Mouse (Mus musculus): ENCODE measurements at regions not wholly inside any gene's neighbourhood (a gene's known extent, or its start where the extent isn't known, plus 50 kb on each side); places are given as distances from the start of the nearest gene placed in this dataset.
A peak's percentile ranks its signal among the peaks of the same experiment; 100 is the strongest.

GRCm38 (mm10) chr17:22795213-22795612, 71.7 kb downstream of the Zfp945 start:
- DNase-seq, result no peak
- intact Hi-C loops (cut with DNase I), result no loop called here

DNA sequence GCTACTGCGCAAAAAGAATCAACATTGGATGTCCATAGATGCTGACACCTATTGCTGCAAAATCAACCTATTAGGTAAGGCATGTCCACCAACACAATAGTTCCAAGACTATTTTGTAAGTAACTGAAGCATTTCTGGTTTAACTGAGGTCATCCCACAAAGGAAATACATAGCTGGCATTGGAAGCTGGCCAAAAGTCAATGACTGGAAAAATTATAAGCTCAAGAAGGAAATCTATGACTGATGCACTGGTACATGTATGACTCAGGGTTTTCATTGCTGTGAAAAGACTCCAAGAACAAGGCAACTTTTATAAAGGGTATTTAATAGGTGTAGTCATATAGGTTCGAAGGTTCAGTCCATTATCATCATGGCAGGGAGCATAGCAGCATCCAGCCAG, 82.5 kb downstream of the Zfp945 start:
- no peak for DNase-seq
- intact Hi-C loops (cut with DNase I), result no loop called here

GRCm38 (mm10) chr17:22745736-22746135, 121.2 kb downstream of the Zfp945 start:
- no peak for DNase-seq
- intact Hi-C loops (cut with DNase I), result no loop called here

DNA sequence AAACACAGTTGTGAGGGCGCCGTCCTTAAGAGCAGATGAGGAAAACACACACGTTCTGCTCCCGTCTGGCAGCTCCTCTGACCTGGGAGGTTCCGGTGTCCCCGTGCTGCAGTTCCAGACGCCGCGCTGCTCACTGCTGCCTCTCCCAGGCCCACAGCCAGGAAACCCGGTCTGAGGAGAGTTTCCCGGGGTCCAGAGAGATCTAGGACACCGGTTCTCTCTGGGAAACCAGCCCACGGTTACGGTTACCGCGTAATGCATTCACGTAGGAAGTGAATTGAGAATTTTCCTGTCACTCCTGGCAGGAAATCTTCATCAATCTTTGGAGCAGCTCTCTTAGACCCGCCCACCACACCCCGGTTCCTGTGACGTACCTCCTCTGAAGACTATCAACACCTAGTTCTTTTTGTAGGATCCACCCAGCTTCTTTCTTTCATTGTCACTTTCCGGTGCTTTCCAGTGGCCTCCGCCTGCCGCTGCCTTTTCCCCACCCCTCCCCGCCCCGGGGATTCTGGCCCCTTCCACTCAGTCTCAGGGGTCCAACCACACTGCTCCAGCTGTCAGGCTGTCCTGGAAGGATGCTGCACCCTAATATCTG, 127.3 kb downstream of the Zfp945 start:
- DNase-seq, result peak; percentile 34 to 40
- intact Hi-C loops (cut with DNase I), result no loop called here

- DNase-seq, result no peak
- intact Hi-C loops (cut with DNase I), result no loop called here
Observed at GRCm38 (mm10) chr17:22739173-22739572, 127.8 kb downstream of the Zfp945 start.

DNA sequence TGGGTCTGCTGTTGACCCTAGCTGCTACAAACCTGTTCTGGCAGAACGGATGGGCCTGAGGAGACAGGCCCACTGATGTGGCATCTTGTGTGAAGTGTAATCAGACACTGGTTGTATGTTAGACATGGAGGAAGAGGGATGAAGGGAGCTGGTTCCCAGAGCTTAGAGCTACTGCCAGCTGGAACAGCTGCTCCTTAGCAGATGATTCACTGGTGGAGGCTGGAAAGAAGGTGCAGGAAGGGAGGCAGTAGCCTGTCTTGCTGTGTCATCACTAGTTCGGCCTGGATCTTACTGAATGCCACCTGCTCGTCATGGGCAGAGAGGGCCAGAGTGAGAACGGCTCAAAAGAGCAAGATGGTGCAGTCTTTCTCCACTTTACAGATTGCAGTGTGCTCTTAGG, 130.6 kb downstream of the Zfp945 start:
- intact Hi-C loops (cut with DNase I), result no loop called here
- DNase-seq, result no peak

Measured in gastrocnemius, postnatal 36 days (tissue).